In genomic region chr6:145765011-145765410, GRCm38 (mm10) we compare ENCODE assay signal across 18 mouse cellular contexts. TPM values are rescaled to one million over a fixed set of nuclear protein-coding genes. Genes with fewer than 3 reads are reported as not detected.
DNase-seq lines count a peak whose midpoint lies in the region; ATAC-seq lines count a peak whose summit lies in the region.
"Had no signal": no experiment of that assay in that cellular context is flagged by ENCODE, and none has a peak within 500 bp of the region (broad histone marks: within the 10 kb centered on the region; RNA-seq: fewer than 3 reads in every experiment).

No protein-coding gene starts in this region.

- H3K36me3 ChIP-seq in limb, embryonic 12.5 days = no peaks in the 10 kb centered on the region
- H3K36me3 ChIP-seq in limb, embryonic 10.5 days = no peaks in the 10 kb centered on the region
- H3K36me3 ChIP-seq in heart, embryonic 16.5 days (ENCODE audit: control insufficient read depth, insufficient read depth) = no peaks in the 10 kb centered on the region
- H3K36me3 ChIP-seq in megakaryocyte, embryonic 14.5 days (replicated peaks; ENCODE audit: low read length) = no peaks in the 10 kb centered on the region
- H3K36me3 ChIP-seq: embryonic facial prominence, embryonic 15.5 days; hindbrain, embryonic 15.5 days; neural tube, embryonic 15.5 days had no signal

- H3K4me3 ChIP-seq in limb, embryonic 12.5 days (replicated peaks) = no peak overlapping the region
- no peak overlapping the region for H3K4me3 ChIP-seq in limb, embryonic 10.5 days
- H3K4me3 ChIP-seq in heart, embryonic 16.5 days (ENCODE audit: low read length) = no peak overlapping the region
- peak overlapping the region; percentile 80 for H3K4me3 ChIP-seq in megakaryocyte, embryonic 14.5 days (replicated peaks)
- H3K4me3 ChIP-seq: embryonic facial prominence, embryonic 15.5 days; hindbrain, embryonic 15.5 days; neural tube, embryonic 15.5 days had no signal

- no peaks in the 10 kb centered on the region for H3K27me3 ChIP-seq in limb, embryonic 12.5 days
- no peaks in the 10 kb centered on the region for H3K27me3 ChIP-seq in limb, embryonic 10.5 days (ENCODE audit: low read depth, poor library complexity, severe bottlenecking)
- H3K27me3 ChIP-seq in heart, embryonic 16.5 days (ENCODE audit: control insufficient read depth, insufficient read depth, low read length) = no peaks in the 10 kb centered on the region
- peaks cover 18% of the 10 kb centered on the region for H3K27me3 ChIP-seq in megakaryocyte, embryonic 14.5 days (replicated peaks)
- H3K27me3 ChIP-seq: embryonic facial prominence, embryonic 15.5 days; hindbrain, embryonic 15.5 days; neural tube, embryonic 15.5 days had no signal

- H3K9ac ChIP-seq in limb, embryonic 12.5 days (replicated peaks) = 0 out of 2 replicates have a peak overlapping the region, but pooled peaks have one; percentile 28
- peak overlapping the region; percentile 38 for H3K9ac ChIP-seq in heart, embryonic 16.5 days (ENCODE audit: low read length)
- H3K9ac ChIP-seq: embryonic facial prominence, embryonic 15.5 days; hindbrain, embryonic 15.5 days; neural tube, embryonic 15.5 days had no signal

- no peak overlapping the region for H3K27ac ChIP-seq in limb, embryonic 12.5 days
- H3K27ac ChIP-seq in limb, embryonic 10.5 days = no peak overlapping the region
- 0 out of 2 replicates have a peak overlapping the region, but pooled peaks have one; percentile 18 for H3K27ac ChIP-seq in heart, embryonic 16.5 days (ENCODE audit: low read length)
- H3K27ac ChIP-seq: embryonic facial prominence, embryonic 15.5 days; hindbrain, embryonic 15.5 days; neural tube, embryonic 15.5 days had no signal

- no peak overlapping the region for H3K4me2 ChIP-seq in limb, embryonic 12.5 days
- H3K4me2 ChIP-seq in heart, embryonic 16.5 days (ENCODE audit: low read depth, low read length) = peak overlapping the region; percentile 14; the same call in 1 of the 2 replicates
- H3K4me2 ChIP-seq: embryonic facial prominence, embryonic 15.5 days; hindbrain, embryonic 15.5 days; neural tube, embryonic 15.5 days had no signal

- peaks cover 57% of the 10 kb centered on the region for H3K4me1 ChIP-seq in limb, embryonic 12.5 days (replicated peaks)
- H3K4me1 ChIP-seq in limb, embryonic 10.5 days = peaks cover 39% of the 10 kb centered on the region
- H3K4me1 ChIP-seq in heart, embryonic 16.5 days (ENCODE audit: control insufficient read depth, insufficient read depth, low read length) = peaks cover 70% of the 10 kb centered on the region
- H3K4me1 ChIP-seq in megakaryocyte, embryonic 14.5 days = no peaks in the 10 kb centered on the region

- no peaks in the 10 kb centered on the region for H3K9me3 ChIP-seq in limb, embryonic 12.5 days
- H3K9me3 ChIP-seq in limb, embryonic 10.5 days (replicated peaks) = no peaks in the 10 kb centered on the region
- no peaks in the 10 kb centered on the region for H3K9me3 ChIP-seq in heart, embryonic 16.5 days (replicated peaks; ENCODE audit: control insufficient read depth, low read length)
- H3K9me3 ChIP-seq in megakaryocyte, embryonic 14.5 days = no peaks in the 10 kb centered on the region
- H3K9me3 ChIP-seq: embryonic facial prominence, embryonic 15.5 days; hindbrain, embryonic 15.5 days; neural tube, embryonic 15.5 days had no signal

- DNase-seq in adrenal gland, postnatal 14 days = peak; percentile 12
- no peak for DNase-seq in adrenal gland, postnatal 10 days
- DNase-seq in limb, embryonic 10.5 days (ENCODE audit: low spot score) = no peak
- DNase-seq in natural killer cell, adult 2 months (ENCODE audit: low spot score in 2 of 2) = no peak
- no peak for DNase-seq in left cerebral cortex, adult 8-10 months (ENCODE audit: low spot score in 2 of 2)
- DNase-seq: cerebellum, adult 11 months; kidney, postnatal 14 days; lung, adult 2 months; right cerebral cortex, postnatal 4 days; thymus, adult 2 months had no signal

- no peak for ATAC-seq in limb, embryonic 12.5 days (ENCODE audit: insufficient number of reproducible peaks, insufficient read depth, low FRiP score, low TSS enrichment, low read depth)
- ATAC-seq in heart, embryonic 16.5 days (replicated peaks; ENCODE audit: extremely low read depth, insufficient read depth, low FRiP score) = no peak
- ATAC-seq: activated CD4-positive, CD25-positive, alpha-beta regulatory T cell, adult 4 months; intestine, postnatal 0 days had no signal

- WGBS in limb, embryonic 12.5 days = 49% methylated on average over 7 of the region's 7 CpGs
- 62% methylated on average over 7 of the region's 7 CpGs for WGBS in limb, embryonic 10.5 days
- WGBS in heart, embryonic 16.5 days = 42% methylated on average over 7 of the region's 7 CpGs

RNA-seq across cellular contexts. Expression of gene Rassf8, which starts 18.5 kb away (rescaled TPM):
- 76.6 and 87.4 TPM in 2 replicates for total RNA-seq in adrenal gland, postnatal 14 days (2021)
- total RNA-seq in adrenal gland, postnatal 10 days (2021) = 10 to 100 TPM; 82.4 to 85.1 TPM
- polyA plus RNA-seq in limb, embryonic 12.5 days (2016; fragmentation: Nextera tagmentation; extraction: Ambion mirVana) = 9.2 and 13.7 TPM in 2 replicates
- polyA plus RNA-seq in limb, embryonic 10.5 days (2016; fragmentation: Nextera tagmentation; extraction: Ambion mirVana) = 3.9 and 6.4 TPM in 2 replicates
- 7.3 TPM in 2 replicates for polyA plus RNA-seq in heart, embryonic 16.5 days (2015; fragmentation: Nextera tagmentation; extraction: Ambion mirVana)
- polyA plus RNA-seq in megakaryocyte, embryonic 14.5 days (2012; ENCODE audit: insufficient read depth, low replicate concordance) = 0.77 TPM in 1 of 2 replicates, not detected in the other
- total RNA-seq in left cerebral cortex, adult 8-10 months (2022) = 10 to 100 TPM; 17.1 to 25.1 (median 22.0) TPM
